Mouse (Mus musculus): ENCODE results near the gene Fam53b. TPM values are rescaled to one million over a fixed set of nuclear protein-coding genes. Genes with fewer than 3 reads are reported as not detected.

Fam53b gene
- polyA plus RNA-seq, 1 experiment, result 26.5 TPM

GRCm38 (mm10) chr7:132670863-132671165 is 142.9 kb downstream of the Fam53b start:
- TF ChIP-seq USF1 (IDR thresholded peaks at IDR 0.05; ENCODE audit: low read depth), result no peak
- peak in 1 of 3 experiments; percentile 74 for TF ChIP-seq MYOD1 (IDR thresholded peaks at IDR 0.05; ENCODE audit: control insufficient read depth in 1 of 3, insufficient read length in 2 of 3, low read depth in 2 of 3)
- no peak for TF ChIP-seq TCF12 (IDR thresholded peaks at IDR 0.05; ENCODE audit: insufficient read depth, poor library complexity, severe bottlenecking)
- peak in 1 of 3 experiments; percentile 49 for TF ChIP-seq MYOG (IDR thresholded peaks at IDR 0.05; ENCODE audit: control insufficient read depth in 1 of 3, insufficient read depth in 1 of 3, insufficient read length in 2 of 3, low read depth in 2 of 3)
- no peak for TF ChIP-seq POLR2A (IDR thresholded peaks at IDR 0.05; ENCODE audit: insufficient read length, low read depth)
- TF ChIP-seq MAX (IDR thresholded peaks at IDR 0.05; ENCODE audit: low read depth), result no peak
- Histone ChIP-seq H3K4me3 (no peak overlapping the region), H3K27me3 (ENCODE audit: control insufficient read depth, insufficient read depth, insufficient read length) (no peaks in the 10 kb centered on the region)

GRCm38 (mm10) chr7:132669999-132670862 is 143.5 kb downstream of the Fam53b start:
- TF ChIP-seq POLR2A (IDR thresholded peaks at IDR 0.05; ENCODE audit: insufficient read length, low read depth) (no peak), TCF12 (IDR thresholded peaks at IDR 0.05; ENCODE audit: insufficient read depth, poor library complexity, severe bottlenecking) (no peak), MAX (IDR thresholded peaks at IDR 0.05; ENCODE audit: low read depth) (no peak)
- no peaks in the 10 kb centered on the region for H3K36me3 ChIP-seq (ENCODE audit: control insufficient read depth, insufficient read depth)
- H3ac ChIP-seq (ENCODE audit: control insufficient read depth, insufficient read length), result no peak overlapping the region
- no peaks in the 10 kb centered on the region for H3K79me2 ChIP-seq (ENCODE audit: control insufficient read depth, insufficient read depth)
- no peak overlapping the region for H3K4me3 ChIP-seq
- no peak overlapping the region for H3K4me2 ChIP-seq (ENCODE audit: low read depth)
- no peaks in the 10 kb centered on the region for H3K27me3 ChIP-seq (ENCODE audit: control insufficient read depth, insufficient read depth, insufficient read length)

More at GRCm38 (mm10) chr7:132670863-132671165, 142.9 kb downstream of the Fam53b start:
- Histone ChIP-seq H3K4me2 (ENCODE audit: low read depth) (no peak overlapping the region), H3K36me3 (ENCODE audit: control insufficient read depth, insufficient read depth) (no peaks in the 10 kb centered on the region), H3ac (ENCODE audit: control insufficient read depth, insufficient read length) (no peak overlapping the region), H3K79me2 (ENCODE audit: control insufficient read depth, insufficient read depth) (no peaks in the 10 kb centered on the region)

GRCm38 (mm10) chr7:132668604-132669003 is 145.1 kb downstream of the Fam53b start:
- H3K4me3 ChIP-seq, result no peak overlapping the region

GRCm38 (mm10) chr7:132666516-132666915 is 147.2 kb downstream of the Fam53b start:
- TF ChIP-seq SRF (IDR thresholded peaks at IDR 0.05; ENCODE audit: control insufficient read depth, insufficient read length, low read depth) (no peak), CEBPB (IDR thresholded peaks at IDR 0.05; ENCODE audit: insufficient read depth, poor library complexity, severe bottlenecking) (no peak), TCF3 (IDR thresholded peaks at IDR 0.05; ENCODE audit: insufficient read length, low read depth) (no peak), REST (IDR thresholded peaks at IDR 0.05; ENCODE audit: insufficient read depth, insufficient read length) (no peak), MYOD1 (IDR thresholded peaks at IDR 0.05; ENCODE audit: control insufficient read depth in 1 of 3, insufficient read length in 2 of 3, low read depth in 2 of 3) (no peak), MYOG (IDR thresholded peaks at IDR 0.05; ENCODE audit: control insufficient read depth in 1 of 3, insufficient read depth in 1 of 3, insufficient read length in 2 of 3, low read depth in 2 of 3) (no peak), POLR2AphosphoS2 (IDR thresholded peaks at IDR 0.05; ENCODE audit: insufficient read length, low read depth) (no peak), USF1 (IDR thresholded peaks at IDR 0.05; ENCODE audit: low read depth) (no peak), E2F4 (IDR thresholded peaks at IDR 0.05; ENCODE audit: insufficient read depth) (no peak), MAX (IDR thresholded peaks at IDR 0.05; ENCODE audit: low read depth) (no peak)
- Histone ChIP-seq H3K4me2 (ENCODE audit: low read depth) (no peak overlapping the region), H3K79me2 (ENCODE audit: control insufficient read depth, insufficient read depth) (no peaks in the 10 kb centered on the region), H3ac (ENCODE audit: control insufficient read depth, insufficient read length) (no peak overlapping the region), H3K36me3 (ENCODE audit: control insufficient read depth, insufficient read depth) (no peaks in the 10 kb centered on the region), H3K27me3 (ENCODE audit: control insufficient read depth, insufficient read depth, insufficient read length) (no peaks in the 10 kb centered on the region), H3K4me3 (no peak overlapping the region)

More at GRCm38 (mm10) chr7:132668604-132669003, 145.1 kb downstream of the Fam53b start:
- no peak overlapping the region for H3K4me2 ChIP-seq (ENCODE audit: low read depth)
- H3ac ChIP-seq (ENCODE audit: control insufficient read depth, insufficient read length), result no peak overlapping the region
- H3K79me2 ChIP-seq (ENCODE audit: control insufficient read depth, insufficient read depth), result no peaks in the 10 kb centered on the region
- no peaks in the 10 kb centered on the region for H3K27me3 ChIP-seq (ENCODE audit: control insufficient read depth, insufficient read depth, insufficient read length)
- TF ChIP-seq MAX (IDR thresholded peaks at IDR 0.05; ENCODE audit: low read depth) (no peak), POLR2A (IDR thresholded peaks at IDR 0.05; ENCODE audit: insufficient read length, low read depth) (no peak), MYOD1 (IDR thresholded peaks at IDR 0.05; ENCODE audit: control insufficient read depth in 1 of 3, insufficient read length in 2 of 3, low read depth in 2 of 3) (no peak), MYOG (IDR thresholded peaks at IDR 0.05; ENCODE audit: control insufficient read depth in 1 of 3, insufficient read depth in 1 of 3, insufficient read length in 2 of 3, low read depth in 2 of 3) (no peak), CEBPB (IDR thresholded peaks at IDR 0.05; ENCODE audit: insufficient read depth, poor library complexity, severe bottlenecking) (no peak), USF1 (IDR thresholded peaks at IDR 0.05; ENCODE audit: low read depth) (no peak), POLR2AphosphoS2 (IDR thresholded peaks at IDR 0.05; ENCODE audit: insufficient read length, low read depth) (no peak), TCF12 (IDR thresholded peaks at IDR 0.05; ENCODE audit: insufficient read depth, poor library complexity, severe bottlenecking) (no peak), TCF3 (IDR thresholded peaks at IDR 0.05; ENCODE audit: insufficient read length, low read depth) (no peak), SRF (IDR thresholded peaks at IDR 0.05; ENCODE audit: control insufficient read depth, insufficient read length, low read depth) (no peak), REST (IDR thresholded peaks at IDR 0.05; ENCODE audit: insufficient read depth, insufficient read length) (no peak)
- no peaks in the 10 kb centered on the region for H3K36me3 ChIP-seq (ENCODE audit: control insufficient read depth, insufficient read depth)
